Mouse (Mus musculus): ENCODE measurements around the gene Gsta4.

- TF ChIP-seq CTCF (IDR thresholded peaks at IDR 0.05): no peak
- no peak for TF ChIP-seq EP300 (IDR thresholded peaks at IDR 0.05)
These were observed 45.5 kb downstream of the Gsta4 start for GRCm38 (mm10) chr9:78228122-78228521.
